Mouse (Mus musculus) hindbrain, embryonic 11.5 days (tissue): Measurements from ENCODE around the gene 1700020N01Rik. TPM values are rescaled to one million over a fixed set of nuclear protein-coding genes. Genes with fewer than 3 reads are reported as not detected.
A peak's percentile ranks its signal among the peaks of the same experiment; 100 is the strongest.

Experiments used
- ATAC-seq: fragments of 200-750 bp; cut with Nextera tagmentation; 2 replicates; pipeline ENCODE4 v1.8.0; 2017; ENCODE audit warnings: mild to moderate bottlenecking, moderate TSS enrichment, moderate library complexity; ENCODE audit not compliant: low FRiP score
- DNase-seq: peaks from one replicate; pipeline ENCODE4 v3.0.0-alpha.2; 2015; ENCODE audit warnings: low spot score
- H3K27ac ChIP-seq: fragments of 300-500 bp; sonication (generic); 2 replicates; pipeline ENCODE4 v1.5.1; 2014; ENCODE audit warnings: mild to moderate bottlenecking, low read depth, low read length
- H3K27me3 ChIP-seq: fragments of 300-500 bp; sonication (generic); 2 replicates; pipeline ENCODE4 v1.6.1; 2014; ENCODE audit warnings: mild to moderate bottlenecking, low read length, moderate library complexity, mixed read lengths; ENCODE audit not compliant: control insufficient read depth, insufficient read depth
- H3K36me3 ChIP-seq: fragments of 300-500 bp; sonication (generic); 2 replicates; pipeline ENCODE4 v1.6.1; 2014; ENCODE audit warnings: mild to moderate bottlenecking, low read length, moderate library complexity, mixed read lengths; ENCODE audit not compliant: control insufficient read depth, insufficient read depth
- H3K4me1 ChIP-seq: fragments of 300-500 bp; sonication (generic); replicated peaks from 2 replicates; pipeline ENCODE4 v1.6.1; 2014; ENCODE audit warnings: low read length, mixed read lengths; ENCODE audit not compliant: control insufficient read depth, insufficient read depth
- H3K4me2 ChIP-seq: fragments of 300-500 bp; sonication (generic); replicated peaks from 2 replicates; pipeline ENCODE4 v1.6.1; 2014; ENCODE audit warnings: mild to moderate bottlenecking, low read depth, low read length
- H3K4me3 ChIP-seq: fragments of 300-500 bp; sonication (generic); 2 replicates; pipeline ENCODE4 v1.5.1; 2014; ENCODE audit warnings: low read depth, low read length
- H3K9ac ChIP-seq: fragments of 300-500 bp; sonication (generic); 2 replicates; pipeline ENCODE4 v1.6.1; 2014; ENCODE audit warnings: low read depth, low read length
- H3K9me3 ChIP-seq: fragments of 300-500 bp; sonication (generic); 2 replicates; pipeline ENCODE4 v1.6.1; 2016; ENCODE audit warnings: low read length; ENCODE audit not compliant: control insufficient read depth
- WGBS: fragments of 180-500 bp; shearing (Covaris S2); extraction: QIAGEN DNeasy Blood & Tissue Kit; methylation state at CpG from one replicate; pipeline ENCODE4 v1.1.7; 2014; 5-methylcytosine and 5-hydroxymethylcytosine counted together
- polyA plus RNA-seq: library from polyadenylated mRNA; unstranded; fragments of >200 nt; fragmentation: Nextera tagmentation; extraction: Ambion mirVana; gene quantifications from 2 replicates; pipeline ENCODE4 v1.2.1, GENCODE M21; 2014

1700020N01Rik gene
- polyA plus RNA-seq, 1 experiment from 2014 or later: not detected

DNA sequence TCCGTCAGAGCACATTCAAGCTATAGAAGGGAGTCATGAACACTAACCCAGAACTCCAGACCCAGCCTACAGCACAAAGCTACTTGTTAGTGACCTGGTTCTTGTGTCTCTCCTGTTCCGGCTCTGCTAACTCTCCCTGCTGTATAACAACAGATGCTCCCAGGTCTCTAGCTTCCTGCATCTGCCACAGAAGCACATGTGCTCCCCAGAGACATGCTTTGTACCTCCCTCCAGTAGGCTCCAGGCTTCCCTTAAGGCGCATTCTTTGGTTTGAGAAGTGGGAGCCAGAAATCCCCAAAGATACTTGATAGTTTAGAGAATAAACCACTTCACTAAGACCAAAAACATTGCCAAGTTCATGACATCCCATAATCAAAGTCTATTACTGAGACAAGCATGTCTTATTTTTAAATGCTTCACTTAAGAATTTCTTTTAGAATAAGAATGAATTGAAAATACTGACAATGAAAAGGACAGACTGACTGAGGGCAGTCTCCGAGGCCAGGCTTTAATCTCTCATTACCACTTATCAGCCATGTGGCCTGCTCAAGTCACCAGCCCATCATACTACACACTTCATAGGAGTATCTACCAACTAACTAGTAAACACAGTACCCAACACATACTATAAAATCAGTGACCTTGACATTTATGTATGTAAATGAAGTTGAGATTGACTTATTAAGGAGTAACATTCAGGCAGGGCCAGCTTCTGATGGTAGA is 43.2 kb downstream of the 1700020N01Rik start:
- Histone ChIP-seq H3K9ac (no peak overlapping the region), H3K4me2 (no peak overlapping the region), H3K9me3 (no peaks in the 10 kb centered on the region), H3K27ac (no peak overlapping the region), H3K4me1 (no peaks in the 10 kb centered on the region), H3K36me3 (no peaks in the 10 kb centered on the region), H3K4me3 (no peak overlapping the region), H3K27me3 (no peaks in the 10 kb centered on the region)
- no peak for ATAC-seq
- WGBS: 82% methylated on average over 4 of the region's 4 CpGs
- no peak for DNase-seq

DNA sequence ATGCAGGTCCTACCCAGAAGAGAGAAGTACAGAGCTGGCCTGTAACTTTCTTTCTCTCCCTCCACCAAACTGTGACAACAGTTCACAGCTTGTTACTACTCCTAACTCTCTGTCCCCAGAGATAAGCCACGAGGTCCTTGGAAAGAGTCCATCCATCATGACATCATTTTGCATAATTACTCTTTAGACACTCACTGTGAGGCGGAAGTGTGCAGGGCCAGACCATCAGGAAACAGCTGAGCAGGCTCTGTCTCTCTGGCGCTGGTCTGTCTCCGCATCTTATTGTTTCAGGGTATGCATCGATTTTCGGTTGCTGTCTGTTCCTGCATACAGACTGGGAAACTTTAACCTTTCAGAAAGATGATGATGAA is 43.8 kb downstream of the 1700020N01Rik start:
- DNase-seq: no peak
- H3K4me2 ChIP-seq: no peak overlapping the region
- no peak overlapping the region for H3K4me3 ChIP-seq
- no peak overlapping the region for H3K27ac ChIP-seq
- H3K9me3 ChIP-seq: no peaks in the 10 kb centered on the region
- peak; percentile 56; the same call in 1 of the 2 replicates for ATAC-seq
- H3K27me3 ChIP-seq: no peaks in the 10 kb centered on the region
- H3K9ac ChIP-seq: no peak overlapping the region
- H3K4me1 ChIP-seq: no peaks in the 10 kb centered on the region
- 58% methylated on average over 6 of the region's 6 CpGs for WGBS
- H3K36me3 ChIP-seq: no peaks in the 10 kb centered on the region

DNA sequence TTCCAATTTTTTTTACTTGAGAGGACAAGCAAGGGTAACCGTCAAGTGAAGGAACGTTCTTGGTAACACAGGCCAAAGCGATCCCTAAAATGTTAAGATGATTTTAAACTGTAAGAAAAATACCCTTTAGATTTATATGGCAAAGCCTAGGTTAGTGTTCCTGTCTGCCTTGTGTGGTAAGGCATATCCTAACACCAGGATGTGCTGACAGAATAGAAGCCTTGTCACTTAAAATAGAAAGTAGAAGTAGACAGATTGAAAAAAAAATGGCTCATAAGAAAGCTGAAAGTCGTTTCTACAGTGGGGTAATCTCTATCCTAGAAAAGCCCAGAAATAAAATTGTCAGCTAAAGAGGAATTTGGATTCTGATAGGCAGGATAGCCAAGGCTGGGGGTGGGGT is 58.4 kb downstream of the 1700020N01Rik start:
- H3K27me3 ChIP-seq: no peaks in the 10 kb centered on the region
- no peak overlapping the region for H3K27ac ChIP-seq
- 90% methylated on average over 4 of the region's 4 CpGs for WGBS
- H3K36me3 ChIP-seq: no peaks in the 10 kb centered on the region
- H3K9ac ChIP-seq: no peak overlapping the region
- no peaks in the 10 kb centered on the region for H3K9me3 ChIP-seq
- H3K4me1 ChIP-seq: no peaks in the 10 kb centered on the region
- DNase-seq (no peak), ATAC-seq (no peak)
- H3K4me3 ChIP-seq: no peak overlapping the region
- H3K4me2 ChIP-seq: no peak overlapping the region

DNA sequence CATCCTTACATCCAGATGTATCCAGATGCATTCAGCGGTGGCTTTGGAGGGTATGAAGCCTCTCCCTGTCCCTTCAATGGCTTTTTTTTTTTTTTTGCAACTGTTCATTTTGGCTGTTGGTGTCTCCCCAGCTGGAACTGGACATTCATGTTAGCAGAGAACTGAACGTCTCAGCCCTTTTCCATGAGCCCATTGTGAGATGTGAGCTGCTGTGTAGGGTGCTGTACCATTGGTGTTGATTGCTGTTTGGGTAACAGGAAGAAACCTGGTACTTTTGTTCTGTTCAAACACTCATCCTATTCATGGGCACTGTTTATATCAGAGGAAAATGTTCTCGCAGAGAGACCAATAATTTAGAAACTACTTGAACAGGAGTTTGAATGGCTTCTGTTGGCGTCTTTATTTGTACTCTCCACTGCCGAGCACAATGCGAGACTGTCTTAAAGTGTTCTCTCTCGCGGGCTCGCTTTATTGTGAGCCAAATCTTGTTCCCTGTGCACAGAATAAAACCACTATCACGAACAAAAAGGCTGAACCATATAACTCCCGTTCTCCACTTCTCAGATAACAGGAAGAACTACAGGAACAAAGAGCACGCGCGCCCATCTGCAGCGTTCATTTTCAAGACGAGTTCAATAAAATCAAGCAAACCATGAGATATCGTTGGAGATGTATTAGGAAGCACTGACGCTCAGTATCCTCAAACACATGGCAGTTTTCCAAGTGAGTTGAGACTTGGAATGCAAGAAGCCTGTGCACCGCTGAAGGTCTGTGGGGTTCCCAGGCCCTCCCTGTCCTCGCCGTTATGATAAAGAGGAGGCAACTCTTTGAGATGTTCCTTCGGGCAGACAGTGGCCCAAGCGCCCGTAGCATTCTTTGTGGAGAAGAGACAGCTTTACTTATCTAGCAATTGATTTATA is 59.7 kb downstream of the 1700020N01Rik start:
- 93% methylated on average over 24 of the region's 24 CpGs for WGBS

DNA sequence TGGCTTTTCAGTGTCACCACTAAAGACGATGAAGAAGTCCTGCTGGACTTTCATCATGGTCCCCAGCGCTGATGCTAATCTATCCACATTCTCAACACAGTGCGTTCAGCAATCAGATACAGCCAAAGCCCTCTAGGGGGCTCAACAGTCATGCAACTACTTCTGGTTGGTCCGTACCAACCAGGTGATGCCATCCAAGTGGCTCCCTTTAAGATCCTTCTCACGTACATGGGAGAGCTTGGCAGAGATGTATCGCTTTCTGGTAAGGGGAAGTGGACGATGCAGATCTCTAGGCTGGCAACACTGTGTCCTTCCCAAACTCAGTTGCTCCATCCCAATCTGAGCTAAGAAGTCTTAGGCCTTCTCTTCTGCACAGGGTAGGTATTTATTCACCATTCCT is 60.5 kb downstream of the 1700020N01Rik start:
- ATAC-seq (no peak), DNase-seq (no peak)
- no peaks in the 10 kb centered on the region for H3K27me3 ChIP-seq
- no peaks in the 10 kb centered on the region for H3K9me3 ChIP-seq
- no peak overlapping the region for H3K4me3 ChIP-seq
- H3K36me3 ChIP-seq: no peaks in the 10 kb centered on the region
- H3K9ac ChIP-seq: no peak overlapping the region
- H3K4me1 ChIP-seq: no peaks in the 10 kb centered on the region
- 93% methylated on average over 7 of the region's 7 CpGs for WGBS
- no peak overlapping the region for H3K27ac ChIP-seq
- H3K4me2 ChIP-seq: no peak overlapping the region

More for the DNA sequence above, 59.7 kb downstream of the 1700020N01Rik start:
- H3K4me1 ChIP-seq: no peaks in the 10 kb centered on the region
- H3K27me3 ChIP-seq: no peaks in the 10 kb centered on the region
- H3K36me3 ChIP-seq: no peaks in the 10 kb centered on the region
- no peak overlapping the region for H3K4me2 ChIP-seq
- DNase-seq (no peak), ATAC-seq (no peak)
- H3K4me3 ChIP-seq: no peak overlapping the region
- no peaks in the 10 kb centered on the region for H3K9me3 ChIP-seq
- no peak overlapping the region for H3K27ac ChIP-seq
- H3K9ac ChIP-seq: no peak overlapping the region

DNA sequence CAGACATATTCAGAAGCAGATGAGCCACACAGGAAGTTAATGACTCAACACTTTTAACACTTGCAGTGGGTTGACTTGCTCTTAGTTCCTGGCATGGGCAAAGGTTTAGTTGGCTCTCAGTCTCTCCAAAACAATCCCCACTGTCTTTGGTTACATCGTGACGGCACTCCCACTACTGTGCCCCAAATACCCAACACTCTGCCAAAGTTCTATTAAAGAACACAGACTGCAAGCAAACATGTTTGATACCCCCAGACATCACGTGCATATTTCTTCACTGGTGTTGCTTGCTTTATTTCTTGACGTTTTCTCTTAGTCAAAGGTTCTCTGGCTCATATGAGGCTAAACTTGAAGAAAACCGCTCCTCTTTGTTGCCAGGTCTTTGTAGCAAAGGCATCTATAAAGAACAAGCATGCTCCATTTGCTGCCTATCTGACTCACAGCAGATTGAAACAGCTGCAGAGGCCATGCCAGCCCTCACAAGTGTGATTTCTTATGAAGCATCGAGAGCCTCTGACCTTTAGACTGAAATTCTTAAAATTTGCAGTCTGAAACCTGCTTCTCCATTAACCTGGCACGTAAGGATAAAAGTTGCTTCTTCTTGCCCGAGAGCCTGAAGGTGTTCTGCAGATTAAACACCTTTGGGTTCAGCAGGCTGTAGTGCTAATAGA is 66.8 kb downstream of the 1700020N01Rik start:
- Histone ChIP-seq H3K27ac (no peak overlapping the region), H3K4me3 (no peak overlapping the region), H3K4me1 (no peaks in the 10 kb centered on the region), H3K4me2 (no peak overlapping the region), H3K27me3 (no peaks in the 10 kb centered on the region), H3K9ac (no peak overlapping the region), H3K36me3 (no peaks in the 10 kb centered on the region), H3K9me3 (no peaks in the 10 kb centered on the region)
- DNase-seq (no peak), ATAC-seq (no peak)
- WGBS: 86% methylated on average over 8 of the region's 8 CpGs

DNA sequence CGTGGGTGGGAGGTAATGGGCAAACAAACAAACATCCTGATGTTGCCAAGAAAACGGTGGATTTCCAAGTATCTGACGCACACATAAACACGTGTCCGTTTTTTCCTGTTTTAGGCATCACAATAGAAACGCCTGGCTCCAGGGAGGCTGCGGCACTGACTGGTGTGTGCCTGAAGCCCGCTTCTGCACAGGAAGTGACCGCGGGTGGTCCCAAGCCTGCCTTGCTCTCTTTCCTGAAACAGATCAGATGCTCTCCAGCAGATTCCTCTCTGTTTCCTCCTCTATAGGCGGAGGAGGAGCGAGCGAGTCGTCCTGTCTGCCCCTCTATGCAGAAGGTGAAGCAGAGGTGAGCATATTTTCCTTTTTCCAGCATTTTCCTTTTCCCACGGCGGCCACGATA is 76.0 kb downstream of the 1700020N01Rik start:
- no peaks in the 10 kb centered on the region for H3K36me3 ChIP-seq
- H3K4me2 ChIP-seq: no peak overlapping the region
- no peaks in the 10 kb centered on the region for H3K27me3 ChIP-seq
- no peaks in the 10 kb centered on the region for H3K9me3 ChIP-seq
- no peak overlapping the region for H3K4me3 ChIP-seq
- WGBS: 61% methylated on average over 17 of the region's 17 CpGs
- no peak overlapping the region for H3K27ac ChIP-seq
- H3K4me1 ChIP-seq: no peaks in the 10 kb centered on the region
- no peak overlapping the region for H3K9ac ChIP-seq
- ATAC-seq (no peak), DNase-seq (peak; percentile 30)

DNA sequence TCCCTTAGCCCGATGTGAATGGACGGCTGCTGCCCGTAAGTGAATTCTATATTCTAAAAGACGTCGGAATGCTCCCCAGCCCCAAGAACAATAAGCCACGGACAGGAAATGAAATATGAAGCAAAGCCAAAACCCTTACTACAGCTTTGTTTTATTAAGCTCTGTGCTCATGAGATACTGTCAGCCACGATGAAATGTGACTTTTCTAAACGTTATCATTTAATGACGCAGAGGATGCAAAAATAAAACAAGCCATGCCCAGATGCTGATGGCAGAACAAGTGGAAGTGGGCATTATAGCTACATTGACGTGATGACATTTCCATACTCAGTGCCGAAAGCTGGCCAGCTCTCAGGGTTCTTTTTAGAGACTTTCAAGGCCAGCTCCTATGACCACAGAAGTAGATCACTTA is 76.8 kb downstream of the 1700020N01Rik start:
- no peaks in the 10 kb centered on the region for H3K36me3 ChIP-seq
- no peak overlapping the region for H3K4me3 ChIP-seq
- no peak overlapping the region for H3K4me2 ChIP-seq
- DNase-seq (no peak), ATAC-seq (no peak)
- WGBS: 69% methylated on average over 11 of the region's 11 CpGs
- no peak overlapping the region for H3K9ac ChIP-seq
- H3K27me3 ChIP-seq: no peaks in the 10 kb centered on the region
- H3K4me1 ChIP-seq: no peaks in the 10 kb centered on the region
- H3K9me3 ChIP-seq: no peaks in the 10 kb centered on the region
- H3K27ac ChIP-seq: no peak overlapping the region
